Mouse (Mus musculus) kidney, adult 2 months (tissue): ENCODE data around the gene Tipin. TPM values are rescaled to one million over a fixed set of nuclear protein-coding genes. Genes with fewer than 3 reads are reported as not detected.

Source experiments
- DNase-seq: peaks from one replicate; pipeline ENCODE4 v3.0.0; 2021
- H3K27ac ChIP-seq: fragments of 200-500 bp; 2 replicates; pipeline ENCODE4 v1.5.1; 2012; ENCODE audit warnings: low read depth, low read length, control low read depth, inconsistent platforms; ENCODE audit not compliant: insufficient read depth
- H3K27me3 ChIP-seq: fragments of 200-500 bp; replicated peaks from 2 replicates; pipeline ENCODE4 v1.6.1; 2012; ENCODE audit warnings: mild to moderate bottlenecking, moderate library complexity, low read length, inconsistent platforms; ENCODE audit not compliant: control insufficient read depth, insufficient read depth
- H3K36me3 ChIP-seq: fragments of 200-500 bp; 2 replicates; pipeline ENCODE4 v1.6.1; 2012; ENCODE audit warnings: mild to moderate bottlenecking, moderate library complexity, low read length, inconsistent platforms; ENCODE audit not compliant: control insufficient read depth, insufficient read depth
- H3K4me1 ChIP-seq: fragments of 200-500 bp; 2 replicates; pipeline ENCODE4 v1.6.1; 2011; ENCODE audit warnings: low read length; ENCODE audit not compliant: control insufficient read depth, insufficient read depth
- H3K4me3 ChIP-seq: fragments of 200-500 bp; 2 replicates; pipeline ENCODE4 v1.5.1; 2011; ENCODE audit warnings: mild to moderate bottlenecking, low read depth, low read length, control low read depth; ENCODE audit not compliant: insufficient read depth
- CTCF ChIP-seq: fragments of 200-500 bp; conservative IDR thresholded peaks from 2 replicates; pipeline ENCODE4 v1.5.1; 2011; ENCODE audit warnings: low read depth, mild to moderate bottlenecking, control low read depth, low read length, moderate library complexity, mixed read lengths; ENCODE audit not compliant: insufficient read depth, insufficient read length
- POLR2A ChIP-seq: fragments of 200-500 bp; IDR thresholded peaks from one replicate; pipeline ENCODE4 v1.6.1; 2011; ENCODE audit warnings: low read depth, low read length, control low read depth
- WGBS: fragments of 180-500 bp; shearing (Covaris S2); methylation state at CpG from one replicate; pipeline ENCODE4 v1.1.7; 2018; 5-methylcytosine and 5-hydroxymethylcytosine counted together
- polyA plus RNA-seq: library from polyadenylated mRNA; depleted of rRNA; stranded (reverse); fragments of >200 nt; gene quantifications from 2 replicates; pipeline ENCODE4 v1.2.3, GENCODE M21; 2012

Gene Tipin
- polyA plus RNA-seq, 1 experiment = 5.5 TPM

DNA sequence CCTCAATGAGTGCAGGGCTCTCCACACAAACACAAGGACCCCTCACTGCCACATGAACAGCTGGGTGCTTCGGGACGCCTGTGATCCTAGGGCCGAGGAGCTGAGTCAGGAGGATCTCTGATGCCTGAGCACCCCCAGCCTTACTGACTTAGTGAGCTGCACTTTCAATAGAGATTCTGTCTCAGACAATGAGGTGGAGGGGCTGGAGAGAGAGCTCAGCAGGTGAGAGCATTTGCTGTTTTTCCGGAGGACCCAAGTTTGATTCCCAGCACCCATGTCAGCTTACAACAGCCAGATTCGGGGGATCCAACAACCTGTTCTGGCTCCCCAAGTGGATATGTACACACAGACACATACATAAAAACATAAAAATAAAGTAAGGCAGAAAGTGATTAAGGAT lies 35.6 kb downstream of the Tipin start:
- H3K4me3 ChIP-seq = no peak overlapping the region
- WGBS = 93% methylated on average over 5 of the region's 5 CpGs
- no peaks in the 10 kb centered on the region for H3K27me3 ChIP-seq
- H3K4me1 ChIP-seq = no peaks in the 10 kb centered on the region
- no peak for DNase-seq
- H3K36me3 ChIP-seq = peaks cover 3% of the 10 kb centered on the region
- no peak for TF ChIP-seq POLR2A
- TF ChIP-seq CTCF = no peak
- H3K27ac ChIP-seq = no peak overlapping the region

DNA sequence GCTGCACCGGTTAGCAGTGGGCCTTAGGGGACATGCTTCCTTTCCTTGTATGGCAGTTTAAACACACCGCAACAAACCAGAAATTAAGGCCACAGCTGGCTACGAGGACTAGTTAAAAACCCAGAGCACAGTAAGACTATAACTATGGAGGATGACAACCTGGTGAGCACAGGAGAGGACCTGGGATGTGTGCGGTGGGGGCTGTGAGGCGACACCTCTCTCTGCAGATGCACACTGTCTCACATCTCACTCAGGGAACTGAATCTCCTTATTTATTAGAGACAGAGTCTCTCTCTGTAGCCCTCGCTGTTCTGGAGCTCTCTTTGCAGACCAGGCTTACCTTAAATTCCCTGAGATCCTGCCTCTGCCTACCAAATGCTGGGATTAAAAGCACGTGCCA lies 42.6 kb downstream of the Tipin start:
- Histone ChIP-seq H3K4me1 (no peaks in the 10 kb centered on the region), H3K27me3 (no peaks in the 10 kb centered on the region), H3K36me3 (peaks cover 1% of the 10 kb centered on the region), H3K4me3 (no peak overlapping the region), H3K27ac (no peak overlapping the region)
- 91% methylated on average over 7 of the region's 7 CpGs for WGBS
- DNase-seq = no peak
- TF ChIP-seq CTCF (no peak), POLR2A (no peak)

DNA sequence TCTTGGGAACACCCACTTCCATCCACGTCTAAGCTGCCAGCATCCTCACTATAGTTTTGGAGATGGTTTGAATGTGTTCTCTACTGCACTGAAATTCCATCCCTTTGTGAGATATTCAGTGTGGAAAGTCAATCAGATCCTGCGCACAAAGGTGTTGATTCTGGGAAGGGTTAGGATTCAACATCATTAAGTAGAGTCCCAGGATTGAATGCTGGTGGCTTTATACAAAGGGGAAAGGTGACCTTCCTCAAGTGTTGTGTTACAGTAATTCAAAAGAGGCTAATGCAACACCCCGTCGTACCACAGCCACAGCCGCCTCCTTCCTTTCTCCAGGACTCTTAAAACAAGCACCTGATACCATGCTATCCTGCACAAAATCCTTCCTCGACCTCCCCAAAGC lies 54.4 kb downstream of the Tipin start:
- Histone ChIP-seq H3K27me3 (no peaks in the 10 kb centered on the region), H3K36me3 (no peaks in the 10 kb centered on the region), H3K4me3 (no peak overlapping the region), H3K4me1 (no peaks in the 10 kb centered on the region), H3K27ac (no peak overlapping the region)
- TF ChIP-seq POLR2A = no peak
- TF ChIP-seq CTCF = no peak
- DNase-seq = no peak
- WGBS = 88% methylated on average over 6 of the region's 6 CpGs

DNA sequence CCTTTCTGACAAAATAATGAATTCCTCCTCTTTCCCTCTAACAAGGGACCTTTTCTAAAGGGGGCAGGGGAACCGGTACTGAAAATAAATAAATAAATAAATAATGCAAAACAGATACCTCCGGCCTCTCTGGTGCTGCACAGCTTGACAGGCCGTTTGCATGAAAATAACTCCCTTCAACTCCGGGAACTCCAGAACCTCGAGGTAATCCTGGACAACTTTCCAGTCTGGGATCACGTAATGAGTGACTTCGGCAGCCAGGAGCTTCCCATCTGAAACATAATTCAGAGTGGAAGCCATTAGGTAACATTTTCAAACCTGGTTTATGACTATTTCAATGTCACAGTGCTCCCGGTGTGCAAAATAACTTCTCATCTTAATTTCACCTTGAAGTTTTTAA lies 58.0 kb downstream of the Tipin start:
- Histone ChIP-seq H3K36me3 (no peaks in the 10 kb centered on the region), H3K4me3 (no peak overlapping the region), H3K27me3 (no peaks in the 10 kb centered on the region), H3K4me1 (no peaks in the 10 kb centered on the region), H3K27ac (peak overlapping the region; percentile 98; the same call in 1 of the 2 replicates)
- DNase-seq = no peak
- TF ChIP-seq POLR2A = no peak
- TF ChIP-seq CTCF = no peak
- WGBS = 31% methylated on average over 8 of the region's 8 CpGs

DNA sequence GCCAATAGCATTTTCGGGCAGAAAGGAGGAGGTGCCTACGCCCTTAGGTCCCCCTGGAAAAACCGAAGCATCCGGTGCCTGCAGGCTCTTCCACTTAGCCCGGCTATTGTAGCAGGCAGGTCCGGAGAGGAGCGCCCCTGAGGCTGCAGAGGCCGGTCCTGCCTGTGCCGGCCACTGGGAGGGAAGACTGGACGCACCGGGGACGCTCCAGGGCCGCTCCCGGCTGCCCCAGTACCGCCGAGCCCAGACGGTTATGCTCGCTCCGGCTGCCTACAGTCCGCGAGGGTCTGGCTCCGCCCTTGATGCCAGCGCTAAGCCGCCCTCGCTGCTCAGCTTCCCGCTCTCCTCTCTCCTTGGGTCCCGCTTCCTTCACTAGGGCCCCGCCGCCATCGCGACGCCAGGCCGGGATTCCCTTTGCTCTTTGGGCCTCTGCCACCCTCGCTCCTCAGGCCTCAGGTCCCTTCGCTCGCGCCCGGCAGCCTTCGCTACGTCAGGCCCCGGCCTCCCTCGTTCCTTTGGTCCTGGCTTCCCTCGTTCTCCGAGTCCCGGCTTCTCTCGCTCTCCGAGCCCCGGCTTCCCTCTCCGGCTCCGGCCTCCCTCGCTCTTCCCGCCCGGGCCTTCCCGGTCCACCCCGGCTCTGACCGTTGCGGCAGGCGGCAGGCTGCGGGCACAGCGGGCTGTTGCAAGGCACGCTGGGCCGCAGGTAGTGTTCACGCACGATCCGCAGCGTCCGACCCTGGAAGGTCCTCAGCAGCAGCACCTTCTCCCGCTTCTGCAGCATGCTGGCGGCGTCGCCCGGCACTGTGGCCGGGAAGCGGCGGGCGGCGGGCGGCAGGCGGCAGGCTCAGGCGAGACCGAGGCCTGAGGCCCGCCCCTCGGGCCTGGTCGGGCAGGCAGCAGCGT lies 59.2 kb downstream of the Tipin start:
- Histone ChIP-seq H3K27ac (peak overlapping the region; percentile 98), H3K4me1 (no peaks in the 10 kb centered on the region), H3K36me3 (no peaks in the 10 kb centered on the region), H3K27me3 (no peaks in the 10 kb centered on the region), H3K4me3 (peak overlapping the region; percentile 90)
- TF ChIP-seq CTCF (no peak), POLR2A (peak; percentile 58)
- peak; percentile 79 for DNase-seq
- WGBS = under 1% methylated on average over 85 of the region's 85 CpGs

DNA sequence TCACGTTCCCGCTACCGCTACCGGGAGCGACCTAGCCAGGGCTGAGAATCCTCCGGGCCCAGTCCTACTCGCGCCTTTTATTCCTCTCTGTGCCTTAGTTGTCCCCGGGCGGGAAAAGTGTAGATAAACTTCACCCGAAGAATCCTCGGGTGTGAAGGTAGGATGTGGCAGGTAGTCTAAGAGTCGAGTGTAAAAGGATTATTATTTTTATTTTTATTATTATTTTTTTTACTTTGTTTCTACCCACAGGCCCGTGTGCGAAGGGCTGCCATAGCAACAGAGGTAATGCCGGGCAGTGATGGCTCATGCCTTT lies 59.8 kb downstream of the Tipin start, which contains the start of gene Dis3l:
Gene Dis3l, minus strand, starts transcription at position 35 of the 313 bp plus-strand sequence.
- H3K27ac ChIP-seq = peak within 1 kb of the TSS; percentile 98
- H3K4me1 ChIP-seq = no peaks in the 10 kb centered on the region
- H3K36me3 ChIP-seq = no peaks in the 10 kb centered on the region
- no peaks in the 10 kb centered on the region for H3K27me3 ChIP-seq
- peak within 1 kb of the TSS; percentile 90 for H3K4me3 ChIP-seq
- DNase-seq = no peak
- TF ChIP-seq POLR2A (no peak), CTCF (no peak)
- WGBS = 4% methylated on average over 16 of the region's 16 CpGs

DNA sequence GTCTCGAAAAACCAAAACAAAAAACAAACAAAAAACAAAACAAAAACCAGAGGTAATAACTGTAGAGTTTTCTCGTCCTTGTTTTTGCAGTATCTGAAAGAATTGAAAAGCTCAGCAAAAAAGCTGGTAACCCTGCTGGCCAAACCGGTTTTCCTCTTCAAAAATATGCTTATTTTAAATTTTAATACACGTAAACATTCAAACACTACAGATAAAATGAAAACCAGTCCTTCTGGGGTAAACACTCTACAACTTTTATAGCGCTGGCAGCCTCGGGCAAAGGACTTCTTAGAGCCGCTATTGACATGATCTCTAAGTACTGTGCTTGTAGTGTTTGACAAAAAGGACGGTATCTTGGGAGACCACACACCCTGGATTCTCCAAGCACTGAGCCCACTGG lies 60.3 kb downstream of the Tipin start:
- Histone ChIP-seq H3K27ac (no peak overlapping the region), H3K4me3 (0 out of 2 replicates have a peak overlapping the region, but pooled peaks have one; percentile 90), H3K27me3 (no peaks in the 10 kb centered on the region), H3K4me1 (no peaks in the 10 kb centered on the region), H3K36me3 (no peaks in the 10 kb centered on the region)
- no peak for DNase-seq
- TF ChIP-seq CTCF = no peak
- WGBS = 63% methylated on average over 8 of the region's 8 CpGs

DNA sequence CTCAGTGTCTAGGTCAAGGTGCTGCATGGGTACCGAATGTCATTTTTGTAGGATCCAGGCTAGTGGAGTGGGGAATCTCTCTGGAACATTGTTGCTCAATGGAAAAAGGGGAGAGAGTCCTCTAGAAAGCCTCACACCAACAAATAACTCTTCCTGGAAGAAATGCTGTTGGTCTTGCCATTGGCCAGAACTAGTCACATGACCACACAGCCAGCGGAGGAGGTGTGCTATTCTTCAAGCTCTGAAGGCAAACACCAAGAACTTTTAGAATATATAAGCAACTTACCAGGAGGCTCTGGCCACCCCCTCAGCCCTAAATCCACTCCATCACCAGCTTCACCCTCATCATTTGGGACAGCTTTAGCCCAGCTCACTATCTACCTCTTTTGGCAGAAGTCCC lies 62.3 kb downstream of the Tipin start:
- Histone ChIP-seq H3K4me1 (no peaks in the 10 kb centered on the region), H3K27me3 (no peaks in the 10 kb centered on the region), H3K4me3 (no peak overlapping the region), H3K36me3 (no peaks in the 10 kb centered on the region), H3K27ac (no peak overlapping the region)
- DNase-seq = no peak
- 94% methylated on average over 2 of the region's 2 CpGs for WGBS
- no peak for TF ChIP-seq POLR2A
- no peak for TF ChIP-seq CTCF
